Mouse (Mus musculus) spleen, adult 18-20 months (tissue): ENCODE data around the gene Rsrp1.
A peak's percentile ranks its signal among the peaks of the same experiment; 100 is the strongest.
"Not testable (repeated sequence)": the region's sequence is repeated elsewhere in the genome, so short reads cannot be mapped to it uniquely, and the experiment has no call there.

Experiments
- DNase-seq, 2 experiments: peaks; one replicate each; pipeline ENCODE4 v3.0.0; 2022; ENCODE audit warnings: mixed read lengths in 2 of 2

Rsrp1 gene

GRCm38 (mm10) chr4:134923258-134924018, at the start of gene Rsrp1:
Gene Rsrp1 (plus strand): TSS chr4:134923592.
- DNase-seq = peak; percentile 93 to 95

- DNase-seq = no peak
Measured at GRCm38 (mm10) chr4:134876171-134876570, 47.2 kb upstream of the Rsrp1 start.

- DNase-seq = peak; percentile 44 to 76
Measured at GRCm38 (mm10) chr4:134879410-134879981, 43.9 kb upstream of the Rsrp1 start.

DNA sequence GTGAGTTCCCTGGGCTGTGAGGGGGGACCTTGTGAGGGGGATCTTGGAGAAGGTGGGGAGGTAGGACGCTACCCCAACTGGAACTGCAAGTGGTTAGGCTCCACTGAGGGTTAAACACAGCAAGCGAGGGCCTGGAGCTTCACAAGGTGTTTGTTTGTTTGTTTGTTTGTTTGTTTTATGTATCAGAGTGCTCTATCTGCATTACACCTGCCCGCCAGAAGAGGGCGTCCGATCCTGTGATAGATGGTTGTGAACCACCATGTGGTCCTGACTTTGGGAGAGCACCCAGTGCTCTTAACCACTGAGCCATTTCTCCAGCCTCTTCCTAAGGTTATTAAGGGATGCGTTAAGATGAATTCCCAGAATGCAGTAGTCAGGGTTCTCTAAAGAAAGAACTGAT, 43.4 kb upstream of the Rsrp1 start:
- DNase-seq = no peak

GRCm38 (mm10) chr4:134883266-134883665, 40.1 kb upstream of the Rsrp1 start:
- peak in 1 of 2 experiments; percentile 55 for DNase-seq

- DNase-seq = no peak
Measured at GRCm38 (mm10) chr4:134883808-134884207, 39.6 kb upstream of the Rsrp1 start.

DNA sequence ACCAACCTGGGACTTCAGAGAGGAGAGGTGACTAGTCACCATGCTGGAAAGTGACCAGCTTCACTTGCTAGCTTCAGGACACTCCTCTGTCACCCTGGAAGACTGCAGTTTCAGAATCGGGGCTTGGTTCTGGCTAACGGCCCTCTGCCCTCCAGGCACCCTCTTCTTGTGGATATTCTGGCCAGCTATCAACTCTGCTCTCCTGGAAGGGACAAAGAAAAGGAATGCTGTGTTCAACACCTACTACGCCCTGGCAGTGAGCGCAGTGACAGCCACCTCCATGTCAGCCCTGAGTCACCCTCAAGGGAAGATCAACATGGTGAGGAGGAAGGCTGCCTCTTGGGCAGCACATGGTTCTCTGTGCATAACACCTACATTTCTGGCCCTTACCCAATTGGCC, 39.0 kb upstream of the Rsrp1 start:
- no peak for DNase-seq

GRCm38 (mm10) chr4:134892096-134892495, 31.3 kb upstream of the Rsrp1 start:
- DNase-seq = peak in 1 of 2 experiments; percentile 57

GRCm38 (mm10) chr4:134897256-134897655, 26.1 kb upstream of the Rsrp1 start:
- no peak for DNase-seq

- DNase-seq = no peak
Measured at GRCm38 (mm10) chr4:134901126-134901525, 22.3 kb upstream of the Rsrp1 start.

- no peak for DNase-seq
Measured at GRCm38 (mm10) chr4:134903046-134903445, 20.3 kb upstream of the Rsrp1 start.

DNA sequence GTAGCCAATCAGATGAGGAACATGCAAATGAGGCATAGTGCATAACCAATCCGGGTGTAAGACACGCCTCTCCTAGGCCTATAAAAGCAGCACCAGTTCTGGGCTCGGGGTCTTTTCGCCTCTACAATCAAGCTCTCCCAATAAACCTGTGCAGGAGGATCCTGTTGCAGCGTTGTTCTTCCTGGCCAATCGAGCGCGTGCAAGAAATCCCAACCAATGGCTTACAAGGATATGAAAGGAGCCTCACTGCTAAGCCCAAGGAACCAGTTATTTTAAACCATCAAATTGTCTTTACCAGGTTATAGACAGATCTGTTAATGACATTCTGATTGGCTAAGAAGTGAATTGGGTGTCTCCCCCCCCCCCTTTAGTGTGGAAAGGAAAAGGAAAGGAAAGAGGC, 12.0 kb upstream of the Rsrp1 start:
- DNase-seq = not testable (repeated sequence)

DNA sequence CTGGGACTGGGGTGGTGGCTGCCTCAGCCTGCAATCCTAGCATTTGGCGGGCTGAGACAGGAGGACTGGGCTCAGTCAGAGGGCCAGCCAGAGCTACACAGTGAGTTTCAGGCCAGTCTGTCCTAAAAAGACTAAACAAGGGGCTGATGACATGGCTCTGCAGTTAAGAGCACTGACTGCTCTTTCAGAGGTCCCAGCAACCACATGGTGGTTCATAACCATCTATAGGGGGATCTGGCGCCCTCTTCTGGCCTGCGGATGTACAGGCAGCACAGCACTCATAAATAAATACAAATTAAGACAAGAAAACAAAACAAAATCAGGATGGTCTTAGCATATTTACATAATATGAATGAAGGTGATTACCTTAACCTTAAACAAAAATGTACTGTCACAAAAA, 10.0 kb upstream of the Rsrp1 start:
- peak; percentile 58 to 83 for DNase-seq

- no peak for DNase-seq
Measured at GRCm38 (mm10) chr4:134914122-134914863, 9.1 kb upstream of the Rsrp1 start.

- DNase-seq = peak; percentile 92 to 97
Measured at GRCm38 (mm10) chr4:134914864-134915209, 8.6 kb upstream of the Rsrp1 start, which contains the start of gene Tmem50a. Gene Tmem50a (minus strand): TSS chr4:134915024.

GRCm38 (mm10) chr4:134915223-134916050, 8.0 kb upstream of the Rsrp1 start:
- no peak for DNase-seq

DNA sequence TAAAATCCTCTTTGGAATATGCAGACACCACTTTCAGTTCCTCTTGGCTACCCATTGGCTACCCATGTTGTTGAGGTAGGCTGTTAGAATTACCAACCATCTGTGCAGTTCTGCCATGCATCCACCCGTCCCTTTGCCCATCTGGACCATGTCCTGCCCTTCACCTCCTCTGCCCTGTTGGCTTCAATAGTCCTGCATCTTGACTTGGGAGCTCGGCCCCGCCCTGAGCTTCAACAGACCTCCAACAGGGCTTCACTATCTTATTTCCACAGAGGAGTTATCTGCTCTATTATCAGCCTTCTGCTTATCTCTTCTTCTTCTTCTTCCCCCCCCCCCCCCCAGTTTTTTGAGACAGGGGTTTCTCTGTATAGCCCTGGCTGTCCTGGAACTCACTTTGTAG, 6.2 kb upstream of the Rsrp1 start:
- DNase-seq = no peak

GRCm38 (mm10) chr4:134918381-134918780, 5.0 kb upstream of the Rsrp1 start:
- DNase-seq = peak; percentile 55 to 57

DNA sequence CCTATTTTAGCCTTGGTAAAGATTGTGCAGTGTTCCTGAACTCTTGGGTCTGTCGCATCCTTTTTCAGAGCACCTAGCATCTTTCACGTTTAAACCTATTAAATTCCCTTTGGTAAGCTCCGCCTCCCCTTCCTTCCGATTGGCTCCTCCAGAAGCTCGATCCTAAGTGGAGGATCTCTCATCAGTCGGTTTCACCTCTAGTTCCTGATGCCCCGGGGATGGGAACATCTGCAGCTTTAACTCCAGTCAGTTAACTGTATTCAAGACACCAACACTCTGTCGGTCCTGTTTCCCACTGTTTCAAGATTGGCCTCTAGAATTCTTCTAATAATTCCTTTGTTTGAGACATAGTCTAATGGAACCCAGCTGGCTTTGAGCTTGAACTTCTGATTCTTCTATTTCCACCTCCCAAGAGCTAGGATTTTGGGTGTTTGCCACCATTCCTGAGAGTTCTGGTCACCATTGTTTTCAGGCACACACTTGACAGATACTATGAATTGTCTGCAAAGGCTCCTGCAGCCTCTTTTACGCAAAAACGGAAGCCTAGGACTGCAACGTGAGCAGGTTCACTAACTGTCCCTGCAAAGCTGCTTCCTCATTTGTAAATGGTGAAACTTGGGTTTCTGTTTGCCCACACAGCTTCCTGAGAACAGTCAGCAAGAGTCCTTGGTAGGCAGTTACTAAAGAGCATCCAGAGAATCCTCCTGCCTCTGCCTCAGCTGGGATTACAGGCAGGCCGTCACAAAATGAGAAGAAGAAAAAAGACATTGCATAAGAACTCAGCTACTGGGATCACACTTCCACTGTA, 3.5 kb upstream of the Rsrp1 start:
- peak; percentile 33 to 41 for DNase-seq

GRCm38 (mm10) chr4:134920631-134921030, 2.8 kb upstream of the Rsrp1 start:
- no peak for DNase-seq

- no peak for DNase-seq
Measured at GRCm38 (mm10) chr4:134921703-134922102, 1.7 kb upstream of the Rsrp1 start.
